Mouse (Mus musculus) CH12.LX (cell line): Measurements from ENCODE around the gene Tcp11l1.

Experiments
- CHD2 ChIP-seq: IDR thresholded peaks from 2 replicates; pipeline ENCODE4 v1.6.1; 2011; ENCODE audit warnings: low read length, improper control_type of control experiment
- CTCF ChIP-seq, 2 experiments: IDR thresholded peaks in 1 of 2; conservative IDR thresholded peaks in 1 of 2; 2 replicates each; pipeline ENCODE4 v1.5.1; 2011 to 2012; ENCODE audit warnings: low read depth in 2 of 2, low read length in 2 of 2, improper control_type of control experiment in 1 of 2, inconsistent platforms in 1 of 2, mild to moderate bottlenecking in 1 of 2, moderate library complexity in 1 of 2
- EP300 ChIP-seq: IDR thresholded peaks from 2 replicates; pipeline ENCODE4 v1.6.1; 2011; ENCODE audit warnings: low read length, improper control_type of control experiment
- HCFC1 ChIP-seq: IDR thresholded peaks from 2 replicates; pipeline ENCODE4 v1.6.1; 2012; ENCODE audit warnings: low read depth, mild to moderate bottlenecking, inconsistent platforms, low read length, improper control_type of control experiment
- IRF4 ChIP-seq: IDR thresholded peaks from 2 replicates; pipeline ENCODE4 v1.6.1; 2014; ENCODE audit warnings: low read depth, mild to moderate bottlenecking, inconsistent platforms, low read length, improper control_type of control experiment
- MXI1 ChIP-seq: IDR thresholded peaks from 2 replicates; pipeline ENCODE4 v1.6.1; 2011; ENCODE audit warnings: mild to moderate bottlenecking, low read depth, low read length, improper control_type of control experiment
- POLR2A ChIP-seq: IDR thresholded peaks from 2 replicates; pipeline ENCODE4 v1.6.1; 2011; ENCODE audit warnings: low read depth, mild to moderate bottlenecking, improper control_type of control experiment, low read length
- SMC3 ChIP-seq: IDR thresholded peaks from 2 replicates; pipeline ENCODE4 v1.6.1; 2011; ENCODE audit warnings: low read depth, low read length, improper control_type of control experiment

DNA sequence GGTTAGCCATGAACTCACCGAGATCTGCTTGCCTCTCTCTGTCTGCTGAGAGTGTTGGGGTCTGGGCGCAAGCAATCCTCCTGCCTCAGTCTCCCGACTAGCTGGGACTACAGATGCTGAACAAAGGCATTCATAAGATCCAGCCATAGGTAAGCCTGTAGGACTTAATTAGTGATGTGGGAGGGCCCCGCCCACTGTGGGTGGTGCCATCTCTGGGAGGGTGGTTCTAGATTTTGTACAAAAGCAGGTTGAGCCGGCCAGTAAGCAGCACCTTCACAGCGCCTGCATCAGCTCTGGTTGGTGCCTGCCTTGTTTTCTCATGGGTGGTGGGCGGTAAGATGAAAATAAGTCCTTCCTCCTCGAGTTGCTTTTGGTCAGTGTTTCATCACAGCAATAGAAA, 34.3 kb upstream of the Tcp11l1 start:
- TF ChIP-seq POLR2A (no peak), CTCF (conservative IDR thresholded peaks at IDR 0.05 in 1 of 2, IDR thresholded peaks at IDR 0.05 in 1 of 2; ENCODE audit: low read depth in 2 of 2, low read length in 2 of 2) (no peak), CHD2 (no peak), MXI1 (no peak), EP300 (no peak), SMC3 (no peak), IRF4 (no peak), HCFC1 (no peak)
